Mouse (Mus musculus): ENCODE measurements around the gene Cyp2j12.
"Not testable (repeated sequence)": the region's sequence is repeated elsewhere in the genome, so short reads cannot be mapped to it uniquely, and the experiment has no call there.

The Cyp2j12 gene

DNA sequence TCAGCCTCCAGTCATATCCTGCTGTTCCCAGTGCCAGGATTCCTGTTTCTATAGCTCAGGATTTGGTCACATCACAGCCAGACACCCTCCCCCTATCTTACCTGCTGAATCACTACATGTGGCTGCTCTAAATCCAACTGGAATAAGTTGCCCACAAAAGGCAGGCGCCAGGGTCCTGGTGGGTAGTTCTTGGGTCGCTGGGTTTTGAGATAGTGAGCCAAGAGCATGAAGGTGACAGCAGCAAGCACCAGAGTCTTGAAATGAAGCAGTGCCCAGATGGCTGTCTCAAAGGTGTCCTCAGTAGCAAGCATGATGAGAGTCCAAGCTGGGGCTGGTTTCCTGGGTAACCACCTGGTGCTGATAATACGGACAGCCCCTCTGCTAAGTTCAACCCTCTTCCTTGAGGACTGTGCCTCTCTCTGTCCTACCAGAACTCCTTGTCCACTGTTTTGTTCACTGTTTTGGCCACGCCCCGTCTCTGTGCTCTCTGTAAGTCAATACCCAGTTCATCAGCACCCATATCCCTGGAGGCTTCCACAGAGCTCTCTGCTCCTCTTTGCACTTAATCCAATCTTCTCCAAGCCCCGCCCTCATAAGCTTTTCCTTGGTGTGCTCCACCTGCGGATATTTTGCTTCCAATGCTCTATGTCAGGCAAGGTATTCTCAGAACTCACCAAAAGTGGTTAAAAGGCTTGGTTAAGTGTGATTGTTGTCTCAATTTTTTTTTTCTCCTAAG is at the start of gene Cyp2j12:
Gene Cyp2j12 (minus strand): TSS at position 421 of the 736 bp plus-strand sequence.
- DNase-seq (ENCODE audit: low spot score in 2 of 2) = no peak

DNA sequence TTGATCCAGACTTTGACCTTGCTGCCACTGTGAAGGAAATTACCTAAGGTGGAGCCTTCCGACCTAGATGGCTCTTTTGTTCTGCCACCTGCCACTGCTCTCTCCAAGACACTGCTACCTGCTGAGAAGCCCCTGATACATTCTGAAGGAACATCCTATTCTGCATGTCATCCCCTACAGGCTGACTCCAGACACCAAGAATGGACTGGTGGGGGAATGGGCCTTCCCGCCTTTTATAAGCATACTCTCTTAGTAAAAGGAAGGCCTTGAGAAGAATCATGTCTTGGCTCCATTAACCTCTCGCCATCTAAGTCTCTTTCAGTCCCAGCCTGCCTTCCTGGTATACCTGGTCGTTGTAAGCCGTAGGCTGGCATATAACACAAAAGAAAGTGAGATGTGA is 48.4 kb upstream of the Cyp2j12 start:
- DNase-seq (ENCODE audit: low spot score in 2 of 2) = not testable (repeated sequence)

DNA sequence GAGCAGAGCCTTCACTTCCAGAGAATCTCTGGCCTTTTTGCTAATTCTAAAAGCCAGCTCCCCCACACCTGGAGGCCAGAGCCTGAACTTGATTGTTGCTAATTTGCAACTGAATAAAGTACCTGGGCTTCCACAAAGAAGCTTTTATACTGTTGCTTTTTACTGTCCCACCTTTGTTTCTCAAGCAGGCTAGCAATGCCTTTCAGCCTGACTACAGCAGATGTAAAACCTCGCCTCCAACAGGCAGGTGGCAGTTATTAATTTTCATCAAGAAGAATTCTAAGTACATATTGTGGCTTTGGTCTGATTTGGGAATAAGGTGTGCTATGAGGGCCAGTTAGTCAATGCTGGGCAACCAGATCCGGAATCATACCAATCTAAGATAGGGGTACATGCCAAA is 47.7 kb upstream of the Cyp2j12 start:
- not testable (repeated sequence) for DNase-seq (ENCODE audit: low spot score in 2 of 2)

DNA sequence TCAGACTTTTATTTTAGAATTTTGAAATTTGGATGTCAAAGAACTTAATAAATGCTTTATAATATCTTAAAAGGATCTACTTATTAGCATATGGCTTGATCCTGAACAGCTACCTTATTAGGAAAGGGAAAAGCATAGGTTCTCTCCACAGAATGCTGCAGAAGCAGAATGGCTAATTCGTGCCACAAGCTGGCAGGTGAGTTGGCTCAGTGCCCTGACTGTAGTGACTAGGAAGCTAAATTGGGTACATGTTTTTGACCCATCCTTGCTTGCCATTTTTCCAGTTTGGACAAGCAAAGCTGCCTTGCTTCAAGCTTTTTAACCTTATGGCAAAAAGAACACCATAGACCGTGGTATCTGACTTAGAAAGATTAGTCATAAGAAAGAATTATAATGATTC is 47.2 kb upstream of the Cyp2j12 start:
- DNase-seq (ENCODE audit: low spot score in 2 of 2) = not testable (repeated sequence)

DNA sequence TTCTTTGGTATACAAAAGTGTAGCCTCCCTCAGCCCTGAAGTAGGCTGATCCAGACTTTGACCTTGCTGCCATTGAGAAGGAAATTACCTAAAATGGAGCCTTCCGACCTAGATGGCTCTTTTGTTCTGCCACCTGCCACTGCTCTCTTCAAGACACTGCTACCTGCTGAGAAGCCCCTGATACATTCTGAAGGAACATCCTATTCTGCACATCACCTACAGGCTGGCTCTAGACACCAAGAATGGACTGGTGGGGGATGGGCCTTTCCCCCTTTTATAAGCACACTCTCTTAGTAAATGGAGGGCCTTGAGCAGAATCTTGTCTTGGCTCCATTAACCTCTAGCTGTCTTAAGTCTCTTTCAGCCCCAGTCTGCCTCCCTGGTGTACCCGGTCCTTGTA is 43.8 kb upstream of the Cyp2j12 start:
- not testable (repeated sequence) for DNase-seq (ENCODE audit: low spot score in 2 of 2)

DNA sequence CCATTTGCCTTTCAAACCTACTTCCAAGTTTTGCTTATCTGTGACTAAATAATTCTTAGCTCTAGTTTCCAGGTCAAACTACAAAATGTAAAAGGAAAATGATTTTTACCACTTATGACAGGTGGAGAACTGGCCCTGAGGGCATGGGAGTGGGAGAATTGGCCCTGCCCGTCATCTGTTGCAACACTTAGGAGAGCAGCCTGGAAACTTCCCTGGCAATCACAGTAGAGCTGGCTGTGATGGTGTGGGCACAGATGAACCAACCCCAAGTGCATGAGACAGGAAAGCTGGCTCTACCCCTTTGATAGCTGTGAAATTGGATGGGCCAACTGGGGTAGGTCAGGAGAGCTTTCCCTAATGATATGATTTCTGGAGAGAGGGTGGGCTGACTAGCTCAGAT is 21.9 kb upstream of the Cyp2j12 start:
- DNase-seq (ENCODE audit: low spot score in 2 of 2) = no peak

DNA sequence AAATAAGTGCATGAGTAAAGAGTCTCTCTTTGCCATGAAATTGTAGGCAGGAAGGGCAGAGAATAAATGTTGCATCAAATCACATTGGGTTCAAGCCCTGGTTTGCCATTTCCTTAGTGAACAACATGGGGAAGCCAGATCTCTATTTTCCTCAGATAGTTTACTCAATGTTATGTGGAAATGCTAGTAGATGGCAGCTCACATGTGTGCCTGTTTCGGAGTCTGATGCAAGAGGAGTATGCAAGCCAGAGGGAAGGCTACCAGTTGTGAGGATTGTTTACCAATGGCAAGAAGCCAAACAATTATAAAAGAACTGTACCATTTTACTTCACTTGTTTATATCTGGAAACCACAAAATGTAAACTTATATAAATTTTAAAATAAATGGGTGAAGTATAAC is 20.6 kb upstream of the Cyp2j12 start:
- no peak for DNase-seq (ENCODE audit: low spot score in 2 of 2)

DNA sequence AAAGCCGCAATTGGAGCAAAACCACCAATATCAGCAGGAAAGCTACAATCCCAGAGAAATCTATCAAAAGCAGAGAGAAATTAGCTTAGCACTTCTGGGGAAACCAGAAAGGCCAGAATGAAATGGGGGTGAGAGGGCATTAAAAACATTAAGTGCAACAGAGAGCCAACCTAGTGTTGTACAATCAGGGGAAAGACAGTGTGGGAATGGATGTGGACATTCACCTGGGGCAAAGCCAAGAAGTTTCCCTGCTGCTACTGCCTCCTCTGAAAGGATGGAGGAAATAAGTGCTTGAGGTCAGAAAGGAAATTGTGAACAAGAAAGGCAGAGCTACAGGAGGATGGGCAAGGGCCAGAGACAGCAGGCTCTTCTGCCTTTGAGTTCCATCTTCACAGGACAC is 1.7 kb downstream of the Cyp2j12 start:
- DNase-seq (ENCODE audit: low spot score in 2 of 2) = no peak

DNA sequence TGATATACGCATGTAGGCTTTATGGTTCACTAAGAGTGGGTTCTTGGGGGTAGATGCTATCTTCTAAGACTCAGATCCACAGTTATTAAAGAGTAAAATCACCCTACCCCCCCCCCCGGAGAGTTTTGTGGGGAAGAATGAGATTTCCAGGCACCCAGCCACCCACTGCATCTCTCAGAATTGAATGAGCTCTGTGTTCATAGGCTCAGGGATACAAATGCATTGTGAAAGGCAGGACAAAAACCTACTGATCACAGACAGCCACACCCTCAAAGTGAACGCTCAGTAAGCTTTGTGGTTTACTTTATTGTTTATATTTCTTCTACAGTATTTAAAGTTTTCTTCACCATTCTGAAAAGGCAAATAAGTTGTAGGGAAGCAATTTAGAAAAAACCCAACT is 6.7 kb downstream of the Cyp2j12 start:
- DNase-seq (ENCODE audit: low spot score in 2 of 2) = no peak

DNA sequence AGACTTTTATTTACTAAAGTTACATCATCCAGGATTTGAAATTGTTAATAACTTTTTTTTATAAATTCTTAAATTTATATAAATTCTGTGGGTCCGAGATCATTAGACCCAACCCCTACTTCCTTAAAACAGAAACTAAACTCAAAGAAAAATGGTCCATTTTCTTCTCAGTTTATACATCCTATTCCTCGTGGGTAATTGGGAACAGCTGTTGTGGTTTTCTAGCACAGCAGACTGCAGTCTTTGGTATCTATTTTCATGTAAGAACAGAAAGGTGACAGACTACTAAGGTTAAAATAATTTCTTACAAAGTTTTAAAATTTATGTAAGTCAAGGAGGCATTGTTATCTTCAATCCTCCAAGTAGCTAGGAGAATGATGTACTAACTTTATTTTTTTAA is 44.1 kb downstream of the Cyp2j12 start:
- DNase-seq (ENCODE audit: low spot score in 2 of 2) = no peak

DNA sequence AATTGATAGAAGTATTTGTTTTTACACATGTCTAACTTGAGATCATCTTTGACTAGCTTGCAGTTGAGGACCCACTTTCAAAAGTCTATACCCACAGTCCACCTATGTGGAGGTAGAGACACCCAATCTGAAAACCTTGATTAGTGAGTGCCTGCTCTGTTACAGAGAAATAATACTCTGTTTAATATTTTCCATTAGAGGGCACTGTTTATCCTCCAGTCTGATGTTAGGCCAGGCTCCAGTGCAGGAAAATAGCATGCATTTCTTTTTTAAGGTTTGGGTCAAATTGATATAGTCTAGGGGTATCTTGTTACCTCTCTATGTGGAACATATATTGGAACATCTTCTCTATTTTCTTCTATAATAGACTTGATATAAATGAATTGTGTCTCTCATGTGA is 49.1 kb downstream of the Cyp2j12 start:
- DNase-seq (ENCODE audit: low spot score in 2 of 2) = no peak

DNA sequence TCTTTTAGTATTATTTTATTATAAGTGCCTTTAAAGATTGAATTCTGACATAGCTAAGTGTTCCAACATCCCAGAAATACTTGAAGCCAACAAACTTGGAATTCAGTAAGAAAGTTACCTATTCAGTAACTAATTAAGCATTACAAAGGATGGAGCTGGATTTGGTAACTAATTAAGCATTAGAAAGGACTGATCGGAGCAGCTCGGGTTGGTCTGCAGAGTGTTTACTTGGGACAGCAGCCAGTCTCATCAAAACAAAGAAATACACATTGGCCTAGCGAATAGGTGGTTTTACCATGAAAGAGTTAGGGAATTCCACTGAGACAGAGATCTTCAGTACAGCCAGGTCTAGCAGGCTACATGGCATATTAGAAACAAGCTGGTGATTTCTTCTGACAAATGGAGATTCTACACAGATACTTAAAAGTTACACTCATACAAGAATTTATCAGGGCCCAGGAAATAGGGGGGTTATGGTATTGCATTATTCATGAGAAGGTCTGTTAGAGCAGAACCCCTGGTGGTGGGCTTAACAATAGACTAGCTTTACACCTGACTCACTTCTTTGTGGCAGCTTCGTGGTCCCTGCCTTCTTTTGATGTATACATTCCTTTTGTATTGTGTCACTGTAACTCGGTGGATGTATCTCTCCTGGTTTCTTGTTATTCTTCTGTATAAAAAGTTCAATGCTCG is 51.5 kb downstream of the Cyp2j12 start:
- not testable (repeated sequence) for DNase-seq (ENCODE audit: low spot score in 2 of 2)

DNA sequence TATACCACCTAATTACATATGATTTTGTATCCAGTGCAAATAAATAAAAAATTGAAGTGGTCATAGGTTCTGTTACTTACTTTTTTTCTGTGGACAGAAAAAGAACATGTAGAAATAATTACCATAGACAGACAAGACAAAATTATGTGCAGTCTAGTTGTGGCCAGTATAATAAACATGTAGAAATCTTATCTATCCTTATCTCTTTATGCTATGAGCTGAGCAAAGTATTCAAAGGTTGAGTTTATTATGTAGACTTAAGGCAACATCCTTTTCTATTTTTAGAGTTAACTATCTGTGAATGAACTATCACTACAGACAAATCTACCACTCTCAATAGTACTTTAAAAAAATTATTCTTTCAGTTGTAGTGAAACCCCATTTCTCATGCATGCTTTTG is 62.6 kb downstream of the Cyp2j12 start:
- DNase-seq (ENCODE audit: low spot score in 2 of 2) = no peak

DNA sequence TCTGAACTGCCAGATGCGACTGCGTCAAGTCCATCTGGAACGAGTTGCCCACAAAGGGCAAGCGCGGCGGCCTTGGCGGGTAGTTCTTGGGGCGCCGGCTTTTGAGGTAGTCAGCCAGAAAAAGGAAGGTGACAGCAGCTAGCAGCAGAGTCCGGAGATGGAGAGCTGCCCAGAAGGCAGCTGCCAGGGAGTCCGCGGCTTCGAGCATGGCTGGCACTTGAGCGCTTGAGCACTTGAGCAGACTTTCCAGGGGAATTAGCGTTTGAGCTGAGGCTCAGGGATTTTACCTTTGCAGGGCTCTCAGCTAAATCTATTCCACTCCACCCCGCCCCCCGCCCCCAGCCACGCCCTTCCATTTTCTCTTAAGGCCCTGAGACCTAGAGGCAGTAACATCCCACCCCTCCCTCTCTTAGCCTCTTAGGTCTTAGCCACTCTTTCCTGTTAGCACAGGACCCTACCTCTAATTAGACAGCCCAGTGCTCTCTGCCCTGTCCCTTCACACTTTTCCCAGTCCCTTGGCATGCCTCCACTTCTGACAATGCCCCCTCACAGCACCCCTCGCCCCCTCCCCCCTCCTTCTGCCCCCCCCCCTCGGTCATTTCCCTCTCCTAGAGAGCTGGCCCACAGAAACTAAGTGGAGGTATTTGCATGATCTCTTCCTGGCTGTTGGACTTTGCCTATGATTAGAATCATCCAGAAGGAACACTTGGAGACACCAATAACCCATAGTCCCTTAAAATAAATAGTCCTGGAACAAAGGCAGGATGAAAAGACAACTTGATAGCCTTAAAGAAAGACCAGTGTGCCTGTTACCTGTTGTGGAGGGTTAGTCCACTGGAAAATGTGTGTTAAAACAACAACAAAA is 63.5 kb downstream of the Cyp2j12 start, which contains the start of gene Cyp2j13:
Gene Cyp2j13 (minus strand): TSS at position 286 of the 865 bp plus-strand sequence.
- DNase-seq (ENCODE audit: low spot score in 2 of 2) = no peak

DNA sequence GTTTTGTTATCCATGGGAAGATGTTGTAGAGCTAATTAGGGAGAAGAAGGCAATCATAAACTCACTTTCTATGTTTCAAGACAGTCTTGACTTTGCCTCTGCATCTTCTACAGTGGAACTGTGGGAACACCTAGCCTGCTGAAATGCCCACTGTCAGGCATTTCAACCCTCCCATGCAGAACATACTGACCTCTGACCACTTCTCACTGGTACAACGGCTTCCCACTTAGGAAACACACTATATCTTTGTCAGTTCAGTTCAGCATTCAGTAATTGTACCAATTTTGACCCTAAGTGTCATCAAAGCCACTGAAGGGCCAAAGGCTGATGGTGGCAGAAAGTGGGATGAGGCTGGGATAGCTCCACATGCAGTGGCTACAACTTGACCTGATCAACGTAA is 78.9 kb downstream of the Cyp2j12 start:
- DNase-seq (ENCODE audit: low spot score in 2 of 2) = no peak

DNA sequence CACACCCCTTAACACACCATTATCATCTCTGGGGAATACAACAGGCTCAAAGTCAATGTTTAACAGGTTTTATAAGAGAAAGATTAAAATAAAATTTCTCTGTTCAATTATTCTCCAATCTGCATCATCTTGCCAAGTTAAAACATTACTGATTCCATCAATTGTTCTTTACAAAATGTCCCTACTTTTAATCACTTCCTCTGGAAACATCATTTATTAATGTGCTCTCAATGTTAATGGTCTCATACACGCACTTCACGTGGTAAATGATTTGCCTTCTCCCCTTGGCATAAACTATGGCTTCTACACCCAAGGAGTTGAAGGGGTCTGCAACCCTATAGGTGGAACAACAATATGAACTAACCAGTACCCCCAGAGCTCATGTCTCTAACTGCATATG is 80.8 kb downstream of the Cyp2j12 start:
- no peak for DNase-seq (ENCODE audit: low spot score in 2 of 2)
